Comparison of ENCODE assay signal across 9 mouse cellular contexts in the genomic region with DNA sequence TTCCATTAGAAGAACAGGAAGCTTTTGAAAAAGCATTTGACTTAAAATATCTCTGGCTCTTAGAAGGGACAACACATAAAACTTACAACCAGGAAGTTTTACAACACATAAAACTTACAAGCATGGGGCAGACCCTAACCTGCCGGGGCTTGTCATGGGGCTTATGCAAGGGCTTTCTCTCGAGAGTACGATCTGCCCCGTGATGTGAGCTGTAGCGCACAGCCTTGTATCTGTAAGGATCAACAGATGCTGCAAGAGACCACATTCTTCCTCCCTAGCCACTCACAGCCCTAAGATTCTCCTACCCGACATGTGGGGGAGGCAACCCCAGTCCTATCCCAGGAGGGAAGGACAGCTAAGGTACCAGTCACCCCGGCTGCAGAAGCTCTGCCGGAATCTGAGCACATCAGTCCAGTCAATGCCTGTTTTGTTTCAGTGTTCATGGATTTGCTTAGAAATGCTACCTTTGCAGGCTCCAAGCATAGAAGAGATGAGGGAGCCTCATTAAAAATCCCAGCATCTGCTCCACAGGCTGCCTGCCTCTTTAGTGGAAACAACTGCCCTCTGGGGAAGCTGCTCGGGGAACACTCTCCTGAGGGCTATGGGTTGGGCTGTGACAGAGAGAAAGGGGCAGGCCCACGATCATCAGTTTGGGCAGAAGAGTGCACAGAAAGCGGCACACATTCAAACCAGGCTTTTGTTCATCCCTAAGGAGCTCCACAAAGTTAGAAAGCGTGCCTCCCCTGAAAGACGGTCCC.
DNase-seq lines count a peak whose midpoint lies in the region; ATAC-seq and TF ChIP-seq lines count a peak whose summit lies in the region.
"Had no signal": no experiment of that assay in that cellular context is flagged by ENCODE, and none has a peak within 500 bp of the region (broad histone marks: within the 10 kb centered on the region; RNA-seq: fewer than 3 reads in every experiment).

No protein-coding gene starts in this region.

- no peak for DNase-seq in heart, adult 11 months
- no peak for DNase-seq in Patski (ENCODE audit: low read depth, low spot score)
- DNase-seq in gonadal fat pad, adult 2 months (ENCODE audit: low read depth), result peak; percentile 57
- peak; percentile 61 for DNase-seq in lung, postnatal 10 days
- DNase-seq in ovary, postnatal 14 days (ENCODE audit: low spot score), result no peak
- DNase-seq in yolk sac, embryonic 10.5 days (ENCODE audit: low spot score), result no peak

- in situ Hi-C loops in Patski (cut with MboI; ENCODE audit: low pct_unique_long_range_greater_than_20kb), result no loop called here

- H3K4me3 ChIP-seq in heart, embryonic 15.5 days, result peak overlapping the region; percentile 61

- H3K9me3 ChIP-seq in heart, embryonic 15.5 days (replicated peaks), result no peaks in the 10 kb centered on the region

- ATAC-seq in heart, embryonic 15.5 days (replicated peaks; ENCODE audit: insufficient number of reproducible peaks, insufficient read depth, low FRiP score, low read depth), result peak; percentile 38; the same call in 1 of the 2 replicates
- ATAC-seq in Patski, result peak; percentile 6
- ATAC-seq in megakaryocyte-erythroid progenitor cell, adult 5-6 weeks (replicated peaks; ENCODE audit: low FRiP score, low TSS enrichment, poor library complexity, severe bottlenecking), result no peak

- POLR2A ChIA-PET in Patski (lab: Charles Lee), result interaction anchor here (1.1 to 2.1 kb wide), 5 partner anchors 22 to 64 kb away, joined by 3 to 6 read pairs (median 3); no protein-coding TSS in a partner anchor

- H3K36me3 ChIP-seq in heart, embryonic 15.5 days, result no peaks in the 10 kb centered on the region
- H3K36me3 ChIP-seq: G1E had no signal

- peak overlapping the region; percentile 97 for H3K27ac ChIP-seq in heart, embryonic 15.5 days

- no peak for TF ChIP-seq CTCF in Patski (IDR thresholded peaks at IDR 0.05)

- H3K4me1 ChIP-seq in heart, embryonic 15.5 days (replicated peaks), result peaks cover 65% of the 10 kb centered on the region

- WGBS in heart, embryonic 15.5 days, result 18% methylated on average over 13 of the region's 13 CpGs

- peak overlapping the region; percentile 70 for H3K9ac ChIP-seq in heart, embryonic 15.5 days

- H3K27me3 ChIP-seq in heart, embryonic 15.5 days, result no peaks in the 10 kb centered on the region
- no peaks in the 10 kb centered on the region for H3K27me3 ChIP-seq in Patski

- H3K4me2 ChIP-seq in heart, embryonic 15.5 days, result peak overlapping the region; percentile 79

- CTCF ChIA-PET in Patski (lab: Charles Lee), result interaction anchor here (0.8 to 2.3 kb wide), 8 partner anchors 9 to 61 kb away, joined by 3 to 6 read pairs (median 4); no protein-coding TSS in a partner anchor

Comparison
In these comparisons a context has a peak if more than half of its experiments do, and no peak if none do; other contexts are left out.
1. DNase-seq: peak in gonadal fat pad, adult 2 months (single experiment) and lung, postnatal 10 days (single experiment); none in heart, adult 11 months (single experiment), Patski (single experiment), ovary, postnatal 14 days (single experiment) and yolk sac, embryonic 10.5 days (single experiment).